Mouse (Mus musculus): ENCODE measurements around the gene Ppil1. TPM values are rescaled to one million over a fixed set of nuclear protein-coding genes. Genes with fewer than 3 reads are reported as not detected.

Ppil1 gene
- total and polyA plus RNA-seq, 3 experiments = 115 to 135 (median 122) TPM

GRCm38 (mm10) chr17:29249512-29249911 lies 14.5 kb downstream of the Ppil1 start:
- TF ChIP-seq NRF1 (IDR thresholded peaks at IDR 0.05; ENCODE audit: insufficient read depth, low read depth, low read length, poor library complexity, severe bottlenecking) = no peak
- peak in 1 of 3 experiments; percentile 15; a peak in 1 of 6 replicates for TF ChIP-seq CTCF (IDR thresholded peaks at IDR 0.05 in 2 of 3, conservative IDR thresholded peaks at IDR 0.05 in 1 of 3; ENCODE audit: control insufficient read depth in 1 of 3, insufficient read depth in 1 of 3, low read depth in 2 of 3, low read length in 3 of 3, poor library complexity in 1 of 3, severe bottlenecking in 1 of 3)
- TF ChIP-seq MXI1 (IDR thresholded peaks at IDR 0.05; ENCODE audit: low read depth, low read length) = no peak
- TF ChIP-seq MAZ (IDR thresholded peaks at IDR 0.05; ENCODE audit: low read depth, low read length) = no peak
- no peak for TF ChIP-seq HCFC1 (IDR thresholded peaks at IDR 0.05; ENCODE audit: low read depth, low read length)
- Histone ChIP-seq H3K79me2 (ENCODE audit: control insufficient read depth, insufficient read depth, low read length, poor library complexity) (no peaks in the 10 kb centered on the region; the same call in 1 of the 2 replicates), H3K4me1 (ENCODE audit: control insufficient read depth in 1 of 2, insufficient read depth in 2 of 2, low read length in 2 of 2) (peaks cover 5% of the 10 kb centered on the region in 2 experiments; a peak in 3 of 4 replicates), H3K27ac (ENCODE audit: control insufficient read depth, low read depth, low read length) (no peak overlapping the region), H3K9me3 (replicated peaks; ENCODE audit: insufficient read depth, low read length) (no peaks in the 10 kb centered on the region), H3K27me3 (ENCODE audit: control insufficient read depth in 1 of 2, insufficient read depth in 2 of 2, low read length in 2 of 2) (no peaks in the 10 kb centered on the region), H3K36me3 (ENCODE audit: control insufficient read depth in 1 of 2, insufficient read depth in 2 of 2, low read length in 2 of 2) (peaks cover 0 to under 1% of the 10 kb centered on the region in 2 experiments; a peak in 3 of 4 replicates), H3K4me3 (ENCODE audit: control insufficient read depth in 1 of 2, insufficient read depth in 1 of 2, low read depth in 2 of 2, low read length in 2 of 2) (no peak overlapping the region), H3K9ac (ENCODE audit: control insufficient read depth, low read depth, low read length, poor library complexity, severe bottlenecking) (no peak overlapping the region)
- DNase-seq (ENCODE audit: low read depth, low spot score) = no peak

DNA sequence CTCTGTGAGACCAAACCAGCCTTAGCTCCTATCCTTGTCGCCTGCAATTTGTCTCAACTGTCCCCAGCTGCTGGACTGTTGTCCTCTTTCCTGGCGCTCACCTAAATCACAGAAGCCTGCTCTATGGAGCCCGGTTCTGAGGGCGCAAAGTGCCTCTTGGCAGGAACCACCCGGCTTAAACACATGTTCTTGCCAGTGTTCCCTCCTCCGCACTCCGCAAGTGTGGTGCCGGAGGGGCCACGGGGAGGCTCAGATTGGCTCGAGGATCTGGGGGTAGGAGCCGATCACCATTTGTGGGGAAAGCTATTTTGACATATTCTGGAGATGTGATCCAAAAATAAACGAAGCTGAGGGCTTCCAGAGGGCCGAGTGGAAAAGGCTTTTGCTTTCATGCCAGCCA lies 16.1 kb downstream of the Ppil1 start:
- Histone ChIP-seq H3K4me1 (ENCODE audit: control insufficient read depth in 1 of 2, insufficient read depth in 2 of 2, low read length in 2 of 2) (peaks cover 5% of the 10 kb centered on the region in 2 experiments; a peak in 2 of 4 replicates), H3K4me3 (ENCODE audit: control insufficient read depth in 1 of 2, insufficient read depth in 1 of 2, low read depth in 2 of 2, low read length in 2 of 2) (no peak overlapping the region), H3K36me3 (ENCODE audit: control insufficient read depth in 1 of 2, insufficient read depth in 2 of 2, low read length in 2 of 2) (no peaks in the 10 kb centered on the region; a peak in 1 of 4 replicates), H3K27me3 (ENCODE audit: control insufficient read depth in 1 of 2, insufficient read depth in 2 of 2, low read length in 2 of 2) (no peaks in the 10 kb centered on the region), H3K27ac (ENCODE audit: control insufficient read depth, low read depth, low read length) (no peak overlapping the region), H3K79me2 (ENCODE audit: control insufficient read depth, insufficient read depth, low read length, poor library complexity) (no peaks in the 10 kb centered on the region; the same call in 1 of the 2 replicates), H3K9ac (ENCODE audit: control insufficient read depth, low read depth, low read length, poor library complexity, severe bottlenecking) (no peak overlapping the region), H3K9me3 (replicated peaks; ENCODE audit: insufficient read depth, low read length) (no peaks in the 10 kb centered on the region)
- no peak for DNase-seq (ENCODE audit: low read depth, low spot score)
- TF ChIP-seq POLR2AphosphoS2 (IDR thresholded peaks at IDR 0.05; ENCODE audit: low read length) (no peak), UBTF (IDR thresholded peaks at IDR 0.05; ENCODE audit: borderline replicate concordance, insufficient read depth, low read depth, low read length) (no peak), MXI1 (IDR thresholded peaks at IDR 0.05; ENCODE audit: low read depth, low read length) (no peak), POLR2A (IDR thresholded peaks at IDR 0.05; ENCODE audit: control insufficient read depth in 1 of 2, insufficient read depth in 1 of 2, low read depth in 1 of 2, low read length in 2 of 2, poor library complexity in 1 of 2) (no peak), JUND (IDR thresholded peaks at IDR 0.05; ENCODE audit: low read depth, low read length) (no peak), USF1 (IDR thresholded peaks at IDR 0.05; ENCODE audit: low read depth, low read length) (no peak), ZMIZ1 (IDR thresholded peaks at IDR 0.05; ENCODE audit: low read depth, low read length) (no peak), MAZ (IDR thresholded peaks at IDR 0.05; ENCODE audit: low read depth, low read length) (no peak)

DNA sequence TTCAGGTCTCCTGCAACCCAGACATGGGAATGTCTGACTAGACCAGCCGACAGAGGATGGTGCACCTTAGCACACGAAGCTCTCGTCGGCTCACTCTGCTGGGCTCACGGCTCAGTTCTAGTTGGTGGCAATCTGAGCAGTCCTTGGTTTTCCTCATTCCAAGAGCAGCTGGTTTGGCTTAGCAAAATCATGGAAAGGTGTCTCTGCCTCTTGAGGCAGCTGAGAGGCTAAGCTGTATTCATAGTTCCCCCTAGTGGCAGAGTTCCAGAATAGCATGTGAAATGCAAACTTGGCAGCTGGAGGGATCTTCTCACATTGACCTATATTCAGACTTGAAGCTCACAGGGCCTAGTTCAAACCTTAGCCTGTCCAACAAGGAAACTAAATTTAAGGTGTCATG lies 17.4 kb downstream of the Ppil1 start:
- Histone ChIP-seq H3K27me3 (ENCODE audit: control insufficient read depth in 1 of 2, insufficient read depth in 2 of 2, low read length in 2 of 2) (no peaks in the 10 kb centered on the region), H3K79me2 (ENCODE audit: control insufficient read depth, insufficient read depth, low read length, poor library complexity) (no peaks in the 10 kb centered on the region), H3K4me3 (ENCODE audit: control insufficient read depth in 1 of 2, insufficient read depth in 1 of 2, low read depth in 2 of 2, low read length in 2 of 2) (no peak overlapping the region), H3K9ac (ENCODE audit: control insufficient read depth, low read depth, low read length, poor library complexity, severe bottlenecking) (no peak overlapping the region), H3K9me3 (replicated peaks; ENCODE audit: insufficient read depth, low read length) (no peaks in the 10 kb centered on the region), H3K4me1 (ENCODE audit: control insufficient read depth in 1 of 2, insufficient read depth in 2 of 2, low read length in 2 of 2) (peaks cover 5% of the 10 kb centered on the region in 2 experiments; a peak in 2 of 4 replicates), H3K27ac (ENCODE audit: control insufficient read depth, low read depth, low read length) (no peak overlapping the region), H3K36me3 (ENCODE audit: control insufficient read depth in 1 of 2, insufficient read depth in 2 of 2, low read length in 2 of 2) (no peaks in the 10 kb centered on the region; a peak in 1 of 4 replicates)
- peak; percentile 90 for DNase-seq (ENCODE audit: low read depth, low spot score)
- no peak for TF ChIP-seq GATA1 (IDR thresholded peaks at IDR 0.05; ENCODE audit: low read depth, low read length)
- no peak for TF ChIP-seq TBP (IDR thresholded peaks at IDR 0.05; ENCODE audit: low read depth, low read length)
- no peak for TF ChIP-seq BHLHE40 (IDR thresholded peaks at IDR 0.05; ENCODE audit: borderline replicate concordance, low read depth, low read length)
- no peak for TF ChIP-seq EP300 (IDR thresholded peaks at IDR 0.05; ENCODE audit: low read depth in 1 of 2, low read length in 2 of 2)
- TF ChIP-seq KAT2A (conservative IDR thresholded peaks at IDR 0.05; ENCODE audit: low read depth, low read length) = no peak
- peak; percentile 36; the same call in 1 of the 2 replicates for TF ChIP-seq ETS1 (IDR thresholded peaks at IDR 0.05; ENCODE audit: low read depth, low read length)
- 0 out of 2 replicates have a peak, but pooled peaks have one; percentile 46 for TF ChIP-seq MAX (IDR thresholded peaks at IDR 0.05; ENCODE audit: low read length)
- no peak for TF ChIP-seq MAFK (IDR thresholded peaks at IDR 0.05; ENCODE audit: borderline replicate concordance, low read depth, low read length)
- TF ChIP-seq CTCF (IDR thresholded peaks at IDR 0.05 in 2 of 3, conservative IDR thresholded peaks at IDR 0.05 in 1 of 3; ENCODE audit: control insufficient read depth in 1 of 3, insufficient read depth in 1 of 3, low read depth in 2 of 3, low read length in 3 of 3, poor library complexity in 1 of 3, severe bottlenecking in 1 of 3) = peak; percentile 64 to 93 (median 78)
- TF ChIP-seq HCFC1 (IDR thresholded peaks at IDR 0.05; ENCODE audit: low read depth, low read length) = no peak
- peak; percentile 58; the same call in 1 of the 2 replicates for TF ChIP-seq MYC (IDR thresholded peaks at IDR 0.05; ENCODE audit: low read depth, low read length)
- TF ChIP-seq ELF1 (IDR thresholded peaks at IDR 0.05; ENCODE audit: low read depth, low read length) = no peak
- no peak for TF ChIP-seq POLR2AphosphoS5 (IDR thresholded peaks at IDR 0.05; ENCODE audit: borderline replicate concordance, low read depth, low read length)
- peak; percentile 52 for TF ChIP-seq SIN3A (IDR thresholded peaks at IDR 0.05; ENCODE audit: low read length)
- no peak for TF ChIP-seq MEF2A (IDR thresholded peaks at IDR 0.05; ENCODE audit: extremely low read depth, insufficient replicate concordance, low read depth, low read length, poor library complexity, severe bottlenecking)
- TF ChIP-seq JUND (IDR thresholded peaks at IDR 0.05; ENCODE audit: low read depth, low read length) = no peak

Measured in MEL (cell line).